In genomic region chr12:75734167-75734566, GRCm38 (mm10) we compare ENCODE assay signal across 8 mouse cellular contexts. TPM values are rescaled to one million over a fixed set of nuclear protein-coding genes. Genes with fewer than 3 reads are reported as not detected.
DNase-seq lines count a peak whose midpoint lies in the region; ATAC-seq and TF ChIP-seq lines count a peak whose summit lies in the region.

No protein-coding gene starts in this region.

- no peak for ATAC-seq in forebrain, embryonic 11.5 days (replicated peaks; ENCODE audit: low FRiP score)

- TF ChIP-seq EP300 in MEL (IDR thresholded peaks at IDR 0.05; ENCODE audit: low read depth in 1 of 2, low read length in 2 of 2), result no peak; a peak in 1 of 4 replicates

- WGBS in forebrain, embryonic 11.5 days, result 33% methylated on average over 10 of the region's 10 CpGs
- WGBS in limb, embryonic 10.5 days, result 26% methylated on average over 10 of the region's 10 CpGs

- H3K27ac ChIP-seq in MEL (ENCODE audit: control insufficient read depth, low read depth, low read length), result peak overlapping the region; percentile 60
- no peak overlapping the region for H3K27ac ChIP-seq in forebrain, embryonic 11.5 days (ENCODE audit: low read depth, low read length)
- H3K27ac ChIP-seq in limb, embryonic 10.5 days, result no peak overlapping the region

- DNase-seq in heart, adult 18-20 months, result peak; percentile 18 to 34
- DNase-seq in heart, adult 8-10 months (ENCODE audit: low spot score), result no peak
- peak; percentile 84 for DNase-seq in MEL (ENCODE audit: low read depth, low spot score)
- no peak for DNase-seq in forebrain, embryonic 11.5 days (ENCODE audit: low spot score)
- no peak for DNase-seq in limb, embryonic 10.5 days (ENCODE audit: low spot score)
- peak; percentile 56 for DNase-seq in naive thymus-derived CD4-positive, alpha-beta T cell, adult 2 months (ENCODE audit: low read depth)
- DNase-seq in frontal cortex, postnatal 25 days (ENCODE audit: low spot score in 2 of 2), result no peak
- no peak for DNase-seq in ovary, postnatal 36 days (ENCODE audit: low spot score)

- TF ChIP-seq RAD21 in MEL (IDR thresholded peaks at IDR 0.05; ENCODE audit: low read depth, low read length), result no peak

- H3K36me3 ChIP-seq in MEL (ENCODE audit: control insufficient read depth in 1 of 2, insufficient read depth in 2 of 2, low read length in 2 of 2), result peaks cover 0 to 30% of the 10 kb centered on the region in 2 experiments; a peak in 2 of 4 replicates
- no peaks in the 10 kb centered on the region for H3K36me3 ChIP-seq in forebrain, embryonic 11.5 days (ENCODE audit: control insufficient read depth, insufficient read depth, low read length)
- H3K36me3 ChIP-seq in limb, embryonic 10.5 days, result no peaks in the 10 kb centered on the region

- H3K79me2 ChIP-seq in MEL (ENCODE audit: control insufficient read depth, insufficient read depth, low read length, poor library complexity), result peaks cover 49% of the 10 kb centered on the region

- no peak for TF ChIP-seq POLR2A in MEL (IDR thresholded peaks at IDR 0.05; ENCODE audit: control insufficient read depth in 1 of 2, insufficient read depth in 1 of 2, low read depth in 1 of 2, low read length in 2 of 2, poor library complexity in 1 of 2)

- no peaks in the 10 kb centered on the region for H3K9me3 ChIP-seq in MEL (replicated peaks; ENCODE audit: insufficient read depth, low read length)
- no peaks in the 10 kb centered on the region for H3K9me3 ChIP-seq in forebrain, embryonic 11.5 days (ENCODE audit: control insufficient read depth, low read length)
- H3K9me3 ChIP-seq in limb, embryonic 10.5 days (replicated peaks), result no peaks in the 10 kb centered on the region

- peak overlapping the region; percentile 96 for H3K4me2 ChIP-seq in forebrain, embryonic 11.5 days (ENCODE audit: low read depth, low read length, severe bottlenecking)

- H3K27me3 ChIP-seq in MEL (ENCODE audit: control insufficient read depth in 1 of 2, insufficient read depth in 2 of 2, low read length in 2 of 2), result no peaks in the 10 kb centered on the region
- H3K27me3 ChIP-seq in forebrain, embryonic 11.5 days (ENCODE audit: control insufficient read depth, insufficient read depth, low read length), result peaks cover 8% of the 10 kb centered on the region; the same call in 1 of the 2 replicates
- peaks cover 19% of the 10 kb centered on the region for H3K27me3 ChIP-seq in limb, embryonic 10.5 days (ENCODE audit: low read depth, poor library complexity, severe bottlenecking)

- H3K4me1 ChIP-seq in MEL (ENCODE audit: control insufficient read depth in 1 of 2, insufficient read depth in 2 of 2, low read length in 2 of 2), result peaks cover 14% of the 10 kb centered on the region in 2 experiments; a peak in 3 of 4 replicates
- H3K4me1 ChIP-seq in forebrain, embryonic 11.5 days (replicated peaks; ENCODE audit: control insufficient read depth, insufficient read depth, low read length), result peaks cover 5% of the 10 kb centered on the region; the same call in 1 of the 2 replicates
- H3K4me1 ChIP-seq in limb, embryonic 10.5 days, result peaks cover 20% of the 10 kb centered on the region

- peak overlapping the region; percentile 97 for H3K9ac ChIP-seq in MEL (ENCODE audit: control insufficient read depth, low read depth, low read length, poor library complexity, severe bottlenecking)
- H3K9ac ChIP-seq in forebrain, embryonic 11.5 days (ENCODE audit: low read length), result no peak overlapping the region; the same call in 1 of the 2 replicates

- H3K4me3 ChIP-seq in MEL (ENCODE audit: control insufficient read depth in 1 of 2, insufficient read depth in 1 of 2, low read depth in 2 of 2, low read length in 2 of 2), result peak overlapping the region; percentile 91 to 99
- peak overlapping the region; percentile 79 for H3K4me3 ChIP-seq in forebrain, embryonic 11.5 days (ENCODE audit: low read depth, low read length)
- peak overlapping the region; percentile 86 for H3K4me3 ChIP-seq in limb, embryonic 10.5 days

- TF ChIP-seq CTCF in MEL (IDR thresholded peaks at IDR 0.05 in 2 of 3, conservative IDR thresholded peaks at IDR 0.05 in 1 of 3; ENCODE audit: control insufficient read depth in 1 of 3, insufficient read depth in 1 of 3, low read depth in 2 of 3, low read length in 3 of 3, poor library complexity in 1 of 3, severe bottlenecking in 1 of 3), result no peak

TF ChIP-seq in MEL, 35 proteins besides CTCF, POLR2A, EP300 and RAD21:
- TF ChIP-seq RCOR1 (IDR thresholded peaks at IDR 0.05; ENCODE audit: low read depth, low read length) (no peak), TBP (IDR thresholded peaks at IDR 0.05; ENCODE audit: low read depth, low read length) (peak; percentile 52; the same call in 1 of the 2 replicates)

RNA-seq across cellular contexts. Expression of gene Sgpp1, which starts 1.4 kb away (rescaled TPM):
- total RNA-seq in heart, adult 18-20 months (2021), result 10 to 100 TPM; 18.7 to 22.6 TPM
- 10 to 100 TPM; 19.8 to 22.4 (median 21.7) TPM for total RNA-seq in heart, adult 8-10 months (2022)
- total RNA-seq in MEL (2012; rRNA removed), result 22.7 and 25.7 TPM in 2 replicates
- 10 to 100 TPM in 1 of 2 experiments, not detected in 1; 28.8 TPM for polyA plus RNA-seq in MEL (2012; ENCODE audit: insufficient read depth in 1 of 2, insufficient read length in 2 of 2, low read depth in 1 of 2, low replicate concordance in 2 of 2, missing spikeins in 1 of 2)
- polyA plus RNA-seq in forebrain, embryonic 11.5 days (2014; fragmentation: Nextera tagmentation; extraction: Ambion mirVana), result 9.2 and 10.2 TPM in 2 replicates
- 5.1 and 6.7 TPM in 2 replicates for polyA plus RNA-seq in limb, embryonic 10.5 days (2016; fragmentation: Nextera tagmentation; extraction: Ambion mirVana)

Comparison
In these comparisons a context has a peak if more than half of its experiments do, and no peak if none do; other contexts are left out.
1. DNase-seq: peak in heart, adult 18-20 months (2 of 2), MEL (single experiment) and naive thymus-derived CD4-positive, alpha-beta T cell, adult 2 months (single experiment); none in heart, adult 8-10 months (single experiment), forebrain, embryonic 11.5 days (single experiment), limb, embryonic 10.5 days (single experiment), frontal cortex, postnatal 25 days (0 of 2) and ovary, postnatal 36 days (single experiment).
2. Peak in every context shown above with its lines, with median percentiles within 50 percentile points of each other: H3K4me3 ChIP-seq.